Mouse (Mus musculus) MEL (cell line): ENCODE data around the gene Cpm.

Experiments
- CTCF ChIP-seq, 3 experiments: IDR thresholded peaks in 2 of 3; conservative IDR thresholded peaks in 1 of 3; 2 replicates each; pipeline ENCODE4 v1.5.1; 2011 to 2012; ENCODE audit warnings: low read length in 3 of 3, low read depth in 2 of 3, mild to moderate bottlenecking in 2 of 3, improper control_type of control experiment in 1 of 3, inconsistent platforms in 1 of 3, mixed read lengths in 1 of 3, moderate library complexity in 1 of 3; ENCODE audit not compliant: control insufficient read depth in 1 of 3, insufficient read depth in 1 of 3, poor library complexity in 1 of 3, severe bottlenecking in 1 of 3
- EP300 ChIP-seq, 2 experiments: IDR thresholded peaks; 2 replicates each; pipeline ENCODE4 v1.6.1; 2011; ENCODE audit warnings: improper control_type of control experiment in 2 of 2, low read length in 2 of 2, low read depth in 1 of 2, mild to moderate bottlenecking in 1 of 2
- ETS1 ChIP-seq: IDR thresholded peaks from 2 replicates; pipeline ENCODE4 v1.6.1; 2012; ENCODE audit warnings: low read depth, mild to moderate bottlenecking, inconsistent platforms, low read length, improper control_type of control experiment, moderate library complexity
- MAFK ChIP-seq: IDR thresholded peaks from 2 replicates; pipeline ENCODE4 v1.6.1; 2011; ENCODE audit warnings: low read depth, mild to moderate bottlenecking, low read length, improper control_type of control experiment, borderline replicate concordance
- MAX ChIP-seq: IDR thresholded peaks from 2 replicates; pipeline ENCODE4 v1.6.1; 2011; ENCODE audit warnings: low read length, improper control_type of control experiment
- MEF2A ChIP-seq: IDR thresholded peaks from 2 replicates; pipeline ENCODE4 v1.6.1; 2014; ENCODE audit warnings: low read depth, mild to moderate bottlenecking, inconsistent platforms, low read length, improper control_type of control experiment; ENCODE audit not compliant: poor library complexity, insufficient replicate concordance, severe bottlenecking; ENCODE audit errors: extremely low read depth
- MXI1 ChIP-seq: IDR thresholded peaks from 2 replicates; pipeline ENCODE4 v1.6.1; 2011; ENCODE audit warnings: mild to moderate bottlenecking, low read depth, low read length, improper control_type of control experiment
- POLR2A ChIP-seq, 2 experiments: IDR thresholded peaks; 2 replicates each; pipeline ENCODE4 v1.6.1; 2011 to 2012; ENCODE audit warnings: low read length in 2 of 2, mild to moderate bottlenecking in 2 of 2, control low read depth in 1 of 2, improper control_type of control experiment in 1 of 2, low read depth in 1 of 2, moderate library complexity in 1 of 2; ENCODE audit not compliant: control insufficient read depth in 1 of 2, insufficient read depth in 1 of 2, poor library complexity in 1 of 2
- POLR2AphosphoS2 ChIP-seq: IDR thresholded peaks from 2 replicates; pipeline ENCODE4 v1.6.1; 2011; ENCODE audit warnings: low read length, improper control_type of control experiment
- TAL1 ChIP-seq: IDR thresholded peaks from 2 replicates; pipeline ENCODE4 v1.6.1; 2012; ENCODE audit warnings: mild to moderate bottlenecking, inconsistent platforms, low read length, moderate library complexity, mixed read lengths
- UBTF ChIP-seq: IDR thresholded peaks from 2 replicates; pipeline ENCODE4 v1.6.1; 2012; ENCODE audit warnings: low read depth, mild to moderate bottlenecking, inconsistent platforms, low read length, improper control_type of control experiment, moderate library complexity, borderline replicate concordance; ENCODE audit not compliant: insufficient read depth
- USF2 ChIP-seq, 2 experiments: IDR thresholded peaks; 2 replicates each; pipeline ENCODE4 v1.6.1; 2011 to 2012; ENCODE audit warnings: improper control_type of control experiment in 2 of 2, low read length in 2 of 2, borderline replicate concordance in 1 of 2, inconsistent platforms in 1 of 2, low read depth in 1 of 2, mild to moderate bottlenecking in 1 of 2; ENCODE audit not compliant: insufficient read depth in 1 of 2
- ZNF384 ChIP-seq: IDR thresholded peaks from 2 replicates; pipeline ENCODE4 v1.6.1; 2012; ENCODE audit warnings: low read depth, mild to moderate bottlenecking, inconsistent platforms, low read length, improper control_type of control experiment

GRCm38 (mm10) chr10:117709326-117709830, 80.1 kb downstream of the Cpm start:
- no peak for TF ChIP-seq MAX
- TF ChIP-seq MXI1 = no peak
- TF ChIP-seq UBTF = no peak
- no peak for TF ChIP-seq MAFK
- no peak for TF ChIP-seq USF2 (IDR thresholded peaks at IDR 0.05; ENCODE audit: borderline replicate concordance in 1 of 2, insufficient read depth in 1 of 2, low read depth in 1 of 2, low read length in 2 of 2)
- TF ChIP-seq CTCF (IDR thresholded peaks at IDR 0.05 in 2 of 3, conservative IDR thresholded peaks at IDR 0.05 in 1 of 3; ENCODE audit: control insufficient read depth in 1 of 3, insufficient read depth in 1 of 3, low read depth in 2 of 3, low read length in 3 of 3, poor library complexity in 1 of 3, severe bottlenecking in 1 of 3) = no peak
- TF ChIP-seq POLR2AphosphoS2 = no peak
- no peak for TF ChIP-seq ZNF384
- no peak for TF ChIP-seq ETS1
- TF ChIP-seq EP300 (IDR thresholded peaks at IDR 0.05; ENCODE audit: low read depth in 1 of 2, low read length in 2 of 2) = no peak
- TF ChIP-seq POLR2A (IDR thresholded peaks at IDR 0.05; ENCODE audit: control insufficient read depth in 1 of 2, insufficient read depth in 1 of 2, low read depth in 1 of 2, low read length in 2 of 2, poor library complexity in 1 of 2) = no peak
- TF ChIP-seq MEF2A = no peak
- no peak for TF ChIP-seq TAL1
